Mouse (Mus musculus): ENCODE results near the gene Sv2b.
"Not testable (repeated sequence)": the region's sequence is repeated elsewhere in the genome, so short reads cannot be mapped to it uniquely, and the experiment has no call there.

Gene Sv2b

GRCm38 (mm10) chr7:75216180-75216579 lies 92.9 kb downstream of the Sv2b start:
- DNase-seq (ENCODE audit: low spot score in 2 of 2), result no peak

- peak in 1 of 2 experiments; percentile 23 for DNase-seq (ENCODE audit: low spot score in 2 of 2)
Measured at GRCm38 (mm10) chr7:75209221-75209641, 99.8 kb downstream of the Sv2b start.

- no peak for DNase-seq (ENCODE audit: low spot score in 2 of 2)
Measured at GRCm38 (mm10) chr7:75207965-75208644, 101.0 kb downstream of the Sv2b start.

GRCm38 (mm10) chr7:75206671-75207070 lies 102.4 kb downstream of the Sv2b start:
- DNase-seq (ENCODE audit: low spot score in 2 of 2), result no peak

- DNase-seq (ENCODE audit: low spot score in 2 of 2), result no peak
Measured at GRCm38 (mm10) chr7:75205386-75205785, 103.7 kb downstream of the Sv2b start.

GRCm38 (mm10) chr7:75194919-75195230 lies 114.2 kb downstream of the Sv2b start:
- not testable (repeated sequence) for DNase-seq (ENCODE audit: low spot score in 2 of 2)

GRCm38 (mm10) chr7:75194158-75194918 lies 114.7 kb downstream of the Sv2b start:
- no peak for DNase-seq (ENCODE audit: low spot score in 2 of 2)

- DNase-seq (ENCODE audit: low spot score in 2 of 2), result no peak
Measured at GRCm38 (mm10) chr7:75190192-75190591, 118.9 kb downstream of the Sv2b start.

- no peak for DNase-seq (ENCODE audit: low spot score in 2 of 2)
Measured at GRCm38 (mm10) chr7:75175042-75175441, 134.0 kb downstream of the Sv2b start.

GRCm38 (mm10) chr7:75167481-75167880 lies 141.6 kb downstream of the Sv2b start:
- no peak for DNase-seq (ENCODE audit: low spot score in 2 of 2)

- no peak for DNase-seq (ENCODE audit: low spot score in 2 of 2)
Measured at GRCm38 (mm10) chr7:75147174-75147573, 161.9 kb downstream of the Sv2b start.

- no peak for DNase-seq (ENCODE audit: low spot score in 2 of 2)
Measured at GRCm38 (mm10) chr7:75142800-75143199, 166.3 kb downstream of the Sv2b start.

GRCm38 (mm10) chr7:75141919-75142700 lies 167.0 kb downstream of the Sv2b start:
- no peak for DNase-seq (ENCODE audit: low spot score in 2 of 2)

- no peak for DNase-seq (ENCODE audit: low spot score in 2 of 2)
Measured at GRCm38 (mm10) chr7:75139306-75139705, 169.8 kb downstream of the Sv2b start.

- DNase-seq (ENCODE audit: low spot score in 2 of 2), result no peak
Measured at GRCm38 (mm10) chr7:75134710-75135617, 174.1 kb downstream of the Sv2b start.

- DNase-seq (ENCODE audit: low spot score in 2 of 2), result no peak
Measured at GRCm38 (mm10) chr7:75128036-75128435, 181.0 kb downstream of the Sv2b start.

- no peak for DNase-seq (ENCODE audit: low spot score in 2 of 2)
Measured at GRCm38 (mm10) chr7:75124067-75124466, 185.0 kb downstream of the Sv2b start.

- DNase-seq (ENCODE audit: low spot score in 2 of 2), result no peak
Measured at GRCm38 (mm10) chr7:75118022-75118673, 190.9 kb downstream of the Sv2b start.

- no peak for DNase-seq (ENCODE audit: low spot score in 2 of 2)
Measured at GRCm38 (mm10) chr7:75110689-75111088, 198.4 kb downstream of the Sv2b start.

GRCm38 (mm10) chr7:75107441-75107840 lies 201.6 kb downstream of the Sv2b start:
- DNase-seq (ENCODE audit: low spot score in 2 of 2), result peak in 1 of 2 experiments; percentile 37

- DNase-seq (ENCODE audit: low spot score in 2 of 2), result no peak
Measured at GRCm38 (mm10) chr7:75103900-75104299, 205.2 kb downstream of the Sv2b start.

All from frontal cortex, postnatal 14 days (tissue).